Mouse (Mus musculus) limb, embryonic 12.5 days (tissue): ENCODE measurements around the gene Pknox2. TPM values are rescaled to one million over a fixed set of nuclear protein-coding genes. Genes with fewer than 3 reads are reported as not detected.

Experiments used
- ATAC-seq: fragments of 200-750 bp; cut with Nextera tagmentation; 2 replicates; pipeline ENCODE4 v1.8.0; 2017; ENCODE audit warnings: low read depth, moderate TSS enrichment; ENCODE audit not compliant: insufficient number of reproducible peaks, insufficient read depth, low FRiP score, low TSS enrichment
- H3K27ac ChIP-seq: fragments of 300-500 bp; sonication (generic); 2 replicates; pipeline ENCODE4 v1.5.1; 2016; ENCODE audit warnings: mild to moderate bottlenecking, moderate library complexity
- H3K27me3 ChIP-seq: fragments of 300-500 bp; sonication (generic); 2 replicates; pipeline ENCODE4 v1.6.1; 2016; ENCODE audit warnings: mild to moderate bottlenecking, moderate library complexity
- H3K36me3 ChIP-seq: fragments of 300-500 bp; sonication (generic); 2 replicates; pipeline ENCODE4 v1.6.1; 2016; ENCODE audit warnings: mild to moderate bottlenecking, moderate library complexity
- H3K4me1 ChIP-seq: fragments of 300-500 bp; sonication (generic); replicated peaks from 2 replicates; pipeline ENCODE4 v1.6.1; 2016
- H3K4me2 ChIP-seq: fragments of 300-500 bp; sonication (generic); 2 replicates; pipeline ENCODE4 v1.6.1; 2016; ENCODE audit warnings: mild to moderate bottlenecking, moderate library complexity
- H3K4me3 ChIP-seq: fragments of 300-500 bp; sonication (generic); replicated peaks from 2 replicates; pipeline ENCODE4 v1.5.1; 2016; ENCODE audit warnings: mild to moderate bottlenecking
- H3K9ac ChIP-seq: fragments of 300-500 bp; sonication (generic); replicated peaks from 2 replicates; pipeline ENCODE4 v1.6.1; 2016; ENCODE audit warnings: mild to moderate bottlenecking, moderate library complexity
- H3K9me3 ChIP-seq: fragments of 300-500 bp; sonication (generic); 2 replicates; pipeline ENCODE4 v1.6.1; 2016; ENCODE audit warnings: mild to moderate bottlenecking, moderate library complexity
- whole genome bisulfite sequencing: fragments of 180-500 bp; shearing (Covaris S2); methylation state at CpG from one replicate; pipeline ENCODE4 v1.1.7; 2016; 5-methylcytosine and 5-hydroxymethylcytosine counted together
- polyA plus RNA-seq: library from polyadenylated mRNA; unstranded; fragments of >200 nt; fragmentation: Nextera tagmentation; extraction: Ambion mirVana; gene quantifications from 2 replicates; pipeline ENCODE4 v1.2.1, GENCODE M21; 2016

The Pknox2 gene
- polyA plus RNA-seq, 1 experiment from 2014 or later: 15.5 TPM

- Histone ChIP-seq H3K27me3 (peaks cover 78% of the 10 kb centered on the region), H3K9me3 (no peaks in the 10 kb centered on the region), H3K4me3 (no peak overlapping the region), H3K36me3 (no peaks in the 10 kb centered on the region), H3K4me2 (no peak overlapping the region), H3K9ac (no peak overlapping the region), H3K4me1 (peaks cover 41% of the 10 kb centered on the region), H3K27ac (no peak overlapping the region)
- 5% methylated on average over 5 of the region's 5 CpGs for WGBS
- no peak for ATAC-seq
These were observed 183.0 kb downstream of the Pknox2 start for GRCm38 (mm10) chr9:36964230-36964629.

GRCm38 (mm10) chr9:36963512-36963911 is 183.7 kb downstream of the Pknox2 start:
- peaks cover 76% of the 10 kb centered on the region for H3K27me3 ChIP-seq
- 43% methylated on average over 3 of the region's 3 CpGs for WGBS
- H3K27ac ChIP-seq: no peak overlapping the region
- H3K4me1 ChIP-seq: peaks cover 41% of the 10 kb centered on the region
- H3K4me3 ChIP-seq: no peak overlapping the region
- H3K36me3 ChIP-seq: no peaks in the 10 kb centered on the region
- ATAC-seq: no peak
- no peak overlapping the region for H3K9ac ChIP-seq
- H3K9me3 ChIP-seq: no peaks in the 10 kb centered on the region
- no peak overlapping the region for H3K4me2 ChIP-seq

GRCm38 (mm10) chr9:36961874-36962273 is 185.3 kb downstream of the Pknox2 start:
- no peak overlapping the region for H3K4me3 ChIP-seq
- peaks cover 68% of the 10 kb centered on the region for H3K27me3 ChIP-seq
- H3K27ac ChIP-seq: no peak overlapping the region
- WGBS: 25% methylated on average over 1 of the region's 1 CpGs
- H3K9me3 ChIP-seq: no peaks in the 10 kb centered on the region
- peaks cover 41% of the 10 kb centered on the region for H3K4me1 ChIP-seq
- no peak for ATAC-seq
- H3K9ac ChIP-seq: no peak overlapping the region
- no peak overlapping the region for H3K4me2 ChIP-seq
- no peaks in the 10 kb centered on the region for H3K36me3 ChIP-seq

GRCm38 (mm10) chr9:36961153-36961552 is 186.1 kb downstream of the Pknox2 start:
- H3K9me3 ChIP-seq: no peaks in the 10 kb centered on the region
- peaks cover 63% of the 10 kb centered on the region for H3K27me3 ChIP-seq
- H3K9ac ChIP-seq: no peak overlapping the region
- H3K27ac ChIP-seq: no peak overlapping the region
- H3K4me3 ChIP-seq: no peak overlapping the region
- no peak for ATAC-seq
- 80% methylated on average over 5 of the region's 5 CpGs for WGBS
- H3K4me2 ChIP-seq: no peak overlapping the region
- H3K4me1 ChIP-seq: peaks cover 41% of the 10 kb centered on the region
- no peaks in the 10 kb centered on the region for H3K36me3 ChIP-seq

- peaks cover 54% of the 10 kb centered on the region for H3K27me3 ChIP-seq
- H3K9me3 ChIP-seq: no peaks in the 10 kb centered on the region
- peaks cover 14% of the 10 kb centered on the region for H3K4me1 ChIP-seq
- no peak overlapping the region for H3K4me3 ChIP-seq
- WGBS: 82% methylated on average over 2 of the region's 2 CpGs
- H3K27ac ChIP-seq: no peak overlapping the region
- no peak for ATAC-seq
- H3K9ac ChIP-seq: no peak overlapping the region
- no peak overlapping the region for H3K4me2 ChIP-seq
- peaks cover 13% of the 10 kb centered on the region; the same call in 1 of the 2 replicates for H3K36me3 ChIP-seq
These were observed 196.1 kb downstream of the Pknox2 start for GRCm38 (mm10) chr9:36951133-36951484.

GRCm38 (mm10) chr9:36950271-36951132 is 196.7 kb downstream of the Pknox2 start:
- 17% methylated on average over 14 of the region's 14 CpGs for WGBS
- Histone ChIP-seq H3K36me3 (peaks cover 13% of the 10 kb centered on the region; the same call in 1 of the 2 replicates), H3K9me3 (no peaks in the 10 kb centered on the region), H3K27me3 (peaks cover 59% of the 10 kb centered on the region), H3K4me1 (peaks cover 14% of the 10 kb centered on the region), H3K9ac (no peak overlapping the region), H3K4me3 (no peak overlapping the region), H3K27ac (no peak overlapping the region), H3K4me2 (no peak overlapping the region)
- peak; percentile 26; the same call in 1 of the 2 replicates for ATAC-seq

GRCm38 (mm10) chr9:36948181-36948580 is 199.0 kb downstream of the Pknox2 start:
- WGBS: 91% methylated on average over 5 of the region's 5 CpGs
- H3K27ac ChIP-seq: no peak overlapping the region
- ATAC-seq: no peak
- no peaks in the 10 kb centered on the region for H3K9me3 ChIP-seq
- no peak overlapping the region for H3K4me2 ChIP-seq
- H3K27me3 ChIP-seq: peaks cover 76% of the 10 kb centered on the region
- H3K4me3 ChIP-seq: no peak overlapping the region
- H3K9ac ChIP-seq: no peak overlapping the region
- peaks cover 18% of the 10 kb centered on the region for H3K4me1 ChIP-seq
- H3K36me3 ChIP-seq: peaks cover 8% of the 10 kb centered on the region; the same call in 1 of the 2 replicates

- H3K4me3 ChIP-seq: no peak overlapping the region
- H3K9me3 ChIP-seq: no peaks in the 10 kb centered on the region
- no peak for ATAC-seq
- no peak overlapping the region for H3K9ac ChIP-seq
- H3K4me2 ChIP-seq: no peak overlapping the region
- H3K27ac ChIP-seq: no peak overlapping the region
- H3K4me1 ChIP-seq: peaks cover 18% of the 10 kb centered on the region
- WGBS: 89% methylated on average over 5 of the region's 5 CpGs
- peaks cover 2% of the 10 kb centered on the region; the same call in 1 of the 2 replicates for H3K36me3 ChIP-seq
- H3K27me3 ChIP-seq: peaks cover 83% of the 10 kb centered on the region
These were observed 200.0 kb downstream of the Pknox2 start for GRCm38 (mm10) chr9:36947056-36947694.

GRCm38 (mm10) chr9:36944843-36945242 is 202.4 kb downstream of the Pknox2 start:
- peaks cover 86% of the 10 kb centered on the region for H3K27me3 ChIP-seq
- H3K4me2 ChIP-seq: no peak overlapping the region
- H3K4me3 ChIP-seq: no peak overlapping the region
- 66% methylated on average over 7 of the region's 7 CpGs for WGBS
- H3K9ac ChIP-seq: no peak overlapping the region
- H3K27ac ChIP-seq: no peak overlapping the region
- no peak for ATAC-seq
- peaks cover 22% of the 10 kb centered on the region for H3K4me1 ChIP-seq
- no peaks in the 10 kb centered on the region for H3K36me3 ChIP-seq
- H3K9me3 ChIP-seq: no peaks in the 10 kb centered on the region

GRCm38 (mm10) chr9:36942561-36942960 is 204.6 kb downstream of the Pknox2 start:
- Histone ChIP-seq H3K4me2 (no peak overlapping the region), H3K27me3 (peaks cover 93% of the 10 kb centered on the region), H3K4me3 (no peak overlapping the region), H3K4me1 (peaks cover 38% of the 10 kb centered on the region), H3K9ac (no peak overlapping the region), H3K27ac (no peak overlapping the region), H3K36me3 (no peaks in the 10 kb centered on the region), H3K9me3 (no peaks in the 10 kb centered on the region)
- no peak for ATAC-seq
- 84% methylated on average over 2 of the region's 2 CpGs for WGBS

GRCm38 (mm10) chr9:36942131-36942530 is 205.1 kb downstream of the Pknox2 start:
- peaks cover 94% of the 10 kb centered on the region for H3K27me3 ChIP-seq
- H3K27ac ChIP-seq: no peak overlapping the region
- no peak overlapping the region for H3K4me2 ChIP-seq
- no peak for ATAC-seq
- peaks cover 38% of the 10 kb centered on the region for H3K4me1 ChIP-seq
- H3K9ac ChIP-seq: no peak overlapping the region
- 62% methylated on average over 4 of the region's 4 CpGs for WGBS
- H3K4me3 ChIP-seq: no peak overlapping the region
- no peaks in the 10 kb centered on the region for H3K9me3 ChIP-seq
- H3K36me3 ChIP-seq: no peaks in the 10 kb centered on the region
